Mouse (Mus musculus): Measurements from ENCODE around the gene Ube2e2. TPM values are rescaled to one million over a fixed set of nuclear protein-coding genes. Genes with fewer than 3 reads are reported as not detected.

Gene Ube2e2
- total and polyA plus RNA-seq, 3 experiments: not detected

DNA sequence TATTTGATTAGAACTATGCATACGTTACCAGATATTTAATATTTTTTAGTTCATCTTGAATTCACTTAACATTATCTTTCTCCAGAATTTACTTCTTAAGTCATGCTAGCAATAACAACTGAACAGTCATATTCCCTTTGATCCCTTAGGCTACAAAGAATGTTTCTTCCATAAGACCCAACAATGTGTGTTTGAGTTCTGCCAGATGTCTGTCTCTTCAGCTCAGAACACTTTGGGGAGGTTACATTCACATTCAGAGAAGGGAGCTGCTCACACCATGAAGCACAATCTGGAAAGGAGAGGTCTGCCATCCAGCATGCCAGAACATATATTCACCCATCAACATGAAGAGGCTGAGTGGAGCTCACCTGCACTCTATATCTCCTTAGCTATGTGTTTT is 65.4 kb downstream of the Ube2e2 start:
- TF ChIP-seq CHD2 (IDR thresholded peaks at IDR 0.05; ENCODE audit: low read length) (no peak), CHD1 (IDR thresholded peaks at IDR 0.05; ENCODE audit: low read depth, low read length) (no peak), MYC (IDR thresholded peaks at IDR 0.05; ENCODE audit: low read depth, low read length) (no peak), EP300 (IDR thresholded peaks at IDR 0.05; ENCODE audit: low read depth in 1 of 2, low read length in 2 of 2) (no peak), CTCF (IDR thresholded peaks at IDR 0.05 in 2 of 3, conservative IDR thresholded peaks at IDR 0.05 in 1 of 3; ENCODE audit: control insufficient read depth in 1 of 3, insufficient read depth in 1 of 3, low read depth in 2 of 3, low read length in 3 of 3, poor library complexity in 1 of 3, severe bottlenecking in 1 of 3) (no peak)
- no peaks in the 10 kb centered on the region for H3K79me2 ChIP-seq (ENCODE audit: control insufficient read depth, insufficient read depth, low read length, poor library complexity)
- no peaks in the 10 kb centered on the region for H3K4me1 ChIP-seq (ENCODE audit: control insufficient read depth in 1 of 2, insufficient read depth in 2 of 2, low read length in 2 of 2)
- DNase-seq (ENCODE audit: low read depth, low spot score): no peak
- no peak overlapping the region for H3K4me3 ChIP-seq (ENCODE audit: control insufficient read depth in 1 of 2, insufficient read depth in 1 of 2, low read depth in 2 of 2, low read length in 2 of 2)
- no peak overlapping the region for H3K9ac ChIP-seq (ENCODE audit: control insufficient read depth, low read depth, low read length, poor library complexity, severe bottlenecking)
- no peaks in the 10 kb centered on the region for H3K36me3 ChIP-seq (ENCODE audit: control insufficient read depth in 1 of 2, insufficient read depth in 2 of 2, low read length in 2 of 2)
- no peaks in the 10 kb centered on the region for H3K9me3 ChIP-seq (replicated peaks; ENCODE audit: insufficient read depth, low read length)
- no peak overlapping the region for H3K27ac ChIP-seq (ENCODE audit: control insufficient read depth, low read depth, low read length)
- H3K27me3 ChIP-seq (ENCODE audit: control insufficient read depth in 1 of 2, insufficient read depth in 2 of 2, low read length in 2 of 2): no peaks in the 10 kb centered on the region

DNA sequence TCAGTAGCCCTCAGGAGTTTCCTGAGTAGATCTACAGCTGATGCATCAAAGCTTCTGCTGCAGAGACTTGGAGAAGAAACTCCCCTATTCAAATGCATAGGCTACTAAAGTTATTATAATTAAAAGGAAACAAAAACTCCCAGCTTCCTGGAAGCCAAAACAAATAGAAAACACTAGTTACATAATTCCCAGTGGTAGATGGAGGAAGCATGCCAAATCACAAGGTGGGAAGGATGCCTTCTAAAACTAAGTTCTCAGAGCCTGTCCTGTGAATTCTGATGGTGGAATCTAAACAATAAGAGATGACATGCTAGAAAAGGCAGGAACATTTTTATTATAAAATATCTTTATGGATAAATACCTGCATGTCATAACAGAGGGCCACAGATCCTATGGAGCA is 67.3 kb downstream of the Ube2e2 start:
- no peak for DNase-seq (ENCODE audit: low read depth, low spot score)
- Histone ChIP-seq H3K27me3 (ENCODE audit: control insufficient read depth in 1 of 2, insufficient read depth in 2 of 2, low read length in 2 of 2) (no peaks in the 10 kb centered on the region), H3K4me1 (ENCODE audit: control insufficient read depth in 1 of 2, insufficient read depth in 2 of 2, low read length in 2 of 2) (no peaks in the 10 kb centered on the region), H3K36me3 (ENCODE audit: control insufficient read depth in 1 of 2, insufficient read depth in 2 of 2, low read length in 2 of 2) (no peaks in the 10 kb centered on the region), H3K9ac (ENCODE audit: control insufficient read depth, low read depth, low read length, poor library complexity, severe bottlenecking) (no peak overlapping the region), H3K27ac (ENCODE audit: control insufficient read depth, low read depth, low read length) (no peak overlapping the region), H3K9me3 (replicated peaks; ENCODE audit: insufficient read depth, low read length) (no peaks in the 10 kb centered on the region), H3K79me2 (ENCODE audit: control insufficient read depth, insufficient read depth, low read length, poor library complexity) (no peaks in the 10 kb centered on the region), H3K4me3 (ENCODE audit: control insufficient read depth in 1 of 2, insufficient read depth in 1 of 2, low read depth in 2 of 2, low read length in 2 of 2) (no peak overlapping the region)
- no peak for TF ChIP-seq RCOR1 (IDR thresholded peaks at IDR 0.05; ENCODE audit: low read depth, low read length)
- TF ChIP-seq RAD21 (IDR thresholded peaks at IDR 0.05; ENCODE audit: low read depth, low read length): no peak
- TF ChIP-seq TAL1 (IDR thresholded peaks at IDR 0.05; ENCODE audit: low read length): no peak
- TF ChIP-seq ZC3H11A (IDR thresholded peaks at IDR 0.05; ENCODE audit: low read depth, low read length): no peak
- no peak for TF ChIP-seq BHLHE40 (IDR thresholded peaks at IDR 0.05; ENCODE audit: borderline replicate concordance, low read depth, low read length)

DNA sequence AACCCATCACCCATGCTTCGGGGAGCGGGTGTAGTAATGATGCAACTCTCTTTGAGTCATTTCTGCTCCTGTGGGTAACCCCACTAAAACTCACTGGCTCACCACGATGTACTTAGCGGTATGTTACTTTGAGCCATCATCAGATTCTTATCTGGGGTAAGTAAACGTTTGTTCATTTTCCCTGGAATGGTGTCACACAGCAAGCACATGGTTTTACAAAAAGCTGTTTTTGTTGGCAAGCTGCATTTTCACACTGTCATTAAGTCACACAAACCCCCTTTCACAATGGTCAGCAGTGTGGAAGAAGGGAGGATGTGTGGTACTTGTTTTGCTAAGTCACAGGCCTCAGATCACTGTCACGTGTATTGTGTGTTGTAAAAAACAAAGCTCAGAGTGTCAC is 73.4 kb downstream of the Ube2e2 start:
- DNase-seq (ENCODE audit: low read depth, low spot score): no peak
- Histone ChIP-seq H3K9me3 (replicated peaks; ENCODE audit: insufficient read depth, low read length) (no peaks in the 10 kb centered on the region), H3K4me1 (ENCODE audit: control insufficient read depth in 1 of 2, insufficient read depth in 2 of 2, low read length in 2 of 2) (no peaks in the 10 kb centered on the region), H3K9ac (ENCODE audit: control insufficient read depth, low read depth, low read length, poor library complexity, severe bottlenecking) (no peak overlapping the region), H3K36me3 (ENCODE audit: control insufficient read depth in 1 of 2, insufficient read depth in 2 of 2, low read length in 2 of 2) (no peaks in the 10 kb centered on the region), H3K27me3 (ENCODE audit: control insufficient read depth in 1 of 2, insufficient read depth in 2 of 2, low read length in 2 of 2) (no peaks in the 10 kb centered on the region), H3K4me3 (ENCODE audit: control insufficient read depth in 1 of 2, insufficient read depth in 1 of 2, low read depth in 2 of 2, low read length in 2 of 2) (no peak overlapping the region), H3K79me2 (ENCODE audit: control insufficient read depth, insufficient read depth, low read length, poor library complexity) (no peaks in the 10 kb centered on the region), H3K27ac (ENCODE audit: control insufficient read depth, low read depth, low read length) (no peak overlapping the region)
- no peak for TF ChIP-seq UBTF (IDR thresholded peaks at IDR 0.05; ENCODE audit: borderline replicate concordance, insufficient read depth, low read depth, low read length)
- TF ChIP-seq ZNF384 (IDR thresholded peaks at IDR 0.05; ENCODE audit: low read depth, low read length): no peak
- TF ChIP-seq ZKSCAN1 (IDR thresholded peaks at IDR 0.05; ENCODE audit: low read depth, low read length): no peak
- no peak for TF ChIP-seq JUND (IDR thresholded peaks at IDR 0.05; ENCODE audit: low read depth, low read length)
- TF ChIP-seq CTCF (IDR thresholded peaks at IDR 0.05 in 2 of 3, conservative IDR thresholded peaks at IDR 0.05 in 1 of 3; ENCODE audit: control insufficient read depth in 1 of 3, insufficient read depth in 1 of 3, low read depth in 2 of 3, low read length in 3 of 3, poor library complexity in 1 of 3, severe bottlenecking in 1 of 3): no peak
- TF ChIP-seq BHLHE40 (IDR thresholded peaks at IDR 0.05; ENCODE audit: borderline replicate concordance, low read depth, low read length): no peak
- TF ChIP-seq MAX (IDR thresholded peaks at IDR 0.05; ENCODE audit: low read length): no peak
- TF ChIP-seq GATA1 (IDR thresholded peaks at IDR 0.05; ENCODE audit: low read depth, low read length): no peak

Data from MEL (cell line).